Mouse (Mus musculus) CD4-positive, CD25-positive, alpha-beta regulatory T cell, adult 2 months (primary cell): ENCODE data around the gene Miga2.

Experiments used
- DNase-seq: peaks from one replicate; pipeline ENCODE4 v3.0.0-alpha.2; 2012; ENCODE audit warnings: low read depth, low spot score

Gene Miga2

GRCm38 (mm10) chr2:30419112-30419511 is 55.1 kb downstream of the Miga2 start:
- DNase-seq = no peak

- DNase-seq = no peak
Observed at GRCm38 (mm10) chr2:30421432-30421831, 57.4 kb downstream of the Miga2 start.

GRCm38 (mm10) chr2:30429156-30429555 is 65.1 kb downstream of the Miga2 start:
- no peak for DNase-seq
